Mouse (Mus musculus) myocyte (in vitro differentiated cells): ENCODE results near the gene Adamts15.

Experiments used
- POLR2A ChIP-seq: IDR thresholded peaks from one replicate; pipeline ENCODE4 v1.6.1; 2011; ENCODE audit warnings: low read depth, mild to moderate bottlenecking, control low read depth, moderate library complexity; ENCODE audit not compliant: insufficient read length
- TCF3 ChIP-seq: IDR thresholded peaks from one replicate; pipeline ENCODE4 v1.6.1; 2011; ENCODE audit warnings: low read depth, control low read depth; ENCODE audit not compliant: insufficient read length

GRCm38 (mm10) chr9:30910491-30910890, 11.8 kb downstream of the Adamts15 start:
- TF ChIP-seq POLR2A (no peak), TCF3 (no peak)
